Mouse (Mus musculus) fibroblast of lung, adult 2 months (primary cell): ENCODE results near the gene Mfsd12.

Experiments
- DNase-seq: peaks from one replicate; pipeline ENCODE4 v3.0.0-alpha.2; 2011; ENCODE audit warnings: low read depth

Gene Mfsd12

GRCm38 (mm10) chr10:81356991-81357844, at the start of gene Mfsd12:
Gene Mfsd12, plus strand, starts transcription at chr10:81357491.
- peak; percentile 51 for DNase-seq

- DNase-seq: no peak
Observed at GRCm38 (mm10) chr10:81309571-81309970, 47.7 kb upstream of the Mfsd12 start.

DNA sequence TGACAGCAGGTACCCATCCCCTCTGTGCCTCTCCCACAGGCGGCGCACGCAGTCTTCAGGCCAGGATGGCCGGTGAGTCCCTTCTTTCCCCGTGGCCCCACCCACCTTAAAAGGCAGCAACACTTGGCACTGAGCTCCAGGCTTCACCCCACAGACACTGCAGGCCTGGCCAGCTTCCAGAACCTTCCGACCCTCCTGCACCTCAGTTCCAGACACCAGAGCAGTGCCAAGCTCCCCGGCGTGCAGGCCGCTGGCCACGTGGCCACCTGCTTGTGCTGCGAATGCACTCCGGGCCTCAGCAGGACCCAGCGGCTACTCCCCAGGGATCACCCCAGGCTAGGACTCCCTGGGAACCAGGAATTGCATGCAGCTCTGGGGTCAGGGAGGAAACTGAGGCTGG, 43.7 kb upstream of the Mfsd12 start:
- DNase-seq: no peak

DNA sequence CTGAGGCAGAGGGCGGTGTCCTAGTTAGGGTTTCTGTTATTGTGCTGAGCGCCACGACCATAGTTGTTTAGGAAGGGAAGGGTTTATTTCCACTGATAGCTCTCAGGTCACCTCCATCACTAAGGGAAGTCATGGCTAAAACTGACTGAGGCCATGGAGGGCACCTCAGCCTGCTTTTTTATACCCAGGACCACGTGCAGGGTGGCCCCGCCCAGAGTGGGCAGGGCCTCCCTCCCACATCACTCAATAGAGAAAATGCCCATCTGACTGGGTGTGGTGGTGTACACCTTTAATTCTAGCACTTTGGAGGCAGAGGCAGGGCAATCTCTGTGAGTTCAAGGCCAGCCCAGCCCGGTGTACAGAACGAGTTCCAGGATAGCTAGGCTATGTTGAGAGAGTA, 43.1 kb upstream of the Mfsd12 start:
- no peak for DNase-seq

- no peak for DNase-seq
Observed at GRCm38 (mm10) chr10:81315587-81315986, 41.7 kb upstream of the Mfsd12 start.

- no peak for DNase-seq
Observed at GRCm38 (mm10) chr10:81316338-81317060, 40.8 kb upstream of the Mfsd12 start.

GRCm38 (mm10) chr10:81317273-81317672, 40.0 kb upstream of the Mfsd12 start:
- no peak for DNase-seq

- DNase-seq: no peak
Observed at GRCm38 (mm10) chr10:81318589-81319329, 38.5 kb upstream of the Mfsd12 start.

- DNase-seq: no peak
Observed at GRCm38 (mm10) chr10:81319330-81319699, 38.0 kb upstream of the Mfsd12 start.

GRCm38 (mm10) chr10:81319741-81320549, 37.3 kb upstream of the Mfsd12 start:
- DNase-seq: no peak

GRCm38 (mm10) chr10:81320550-81321347, 36.5 kb upstream of the Mfsd12 start, which contains the start of gene Cactin:
Gene Cactin, plus strand, starts transcription at chr10:81321103.
- peak; percentile 100 for DNase-seq

- no peak for DNase-seq
Observed at GRCm38 (mm10) chr10:81321436-81321835, 35.9 kb upstream of the Mfsd12 start.

DNA sequence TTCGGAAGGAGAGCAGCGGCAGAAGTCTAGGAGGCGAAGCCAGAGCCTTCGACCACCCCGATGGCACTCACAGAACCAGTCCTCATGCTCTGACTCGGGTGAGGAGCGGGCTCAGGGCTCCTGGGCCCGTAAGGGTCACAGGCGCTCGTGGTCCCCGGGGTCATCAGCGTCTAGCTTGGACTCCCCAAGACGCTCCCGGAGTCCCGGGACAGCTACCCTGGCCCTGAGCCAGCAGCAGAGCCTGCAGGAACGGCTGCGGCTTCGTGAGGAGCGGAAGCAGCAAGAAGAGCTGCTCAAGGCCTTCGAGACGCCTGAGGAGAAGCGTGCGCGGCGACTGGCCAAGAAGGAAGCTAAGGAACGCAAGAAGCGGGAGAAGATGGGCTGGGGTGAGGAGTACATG, 34.8 kb upstream of the Mfsd12 start:
- no peak for DNase-seq

GRCm38 (mm10) chr10:81323141-81323775, 34.0 kb upstream of the Mfsd12 start:
- no peak for DNase-seq

- no peak for DNase-seq
Observed at GRCm38 (mm10) chr10:81323791-81324530, 33.3 kb upstream of the Mfsd12 start.

GRCm38 (mm10) chr10:81325176-81325575, 32.1 kb upstream of the Mfsd12 start:
- no peak for DNase-seq

DNA sequence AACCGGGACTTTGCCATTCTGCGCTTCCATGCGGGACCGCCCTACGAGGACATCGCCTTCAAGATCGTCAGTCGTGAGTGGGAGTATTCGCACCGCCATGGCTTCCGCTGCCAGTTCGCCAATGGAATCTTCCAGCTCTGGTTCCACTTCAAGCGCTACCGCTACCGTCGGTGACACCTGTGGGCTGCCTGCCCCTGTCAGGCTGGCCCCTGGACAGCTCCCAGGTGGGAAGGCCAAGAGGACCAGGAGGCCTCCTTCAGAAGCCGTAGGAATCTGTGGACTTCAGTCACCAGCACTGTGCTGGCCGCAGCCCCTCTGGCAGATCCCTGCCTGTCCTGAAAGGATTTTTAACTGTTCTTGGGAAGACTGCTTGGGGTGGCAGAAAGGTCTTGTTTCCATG, 31.5 kb upstream of the Mfsd12 start:
- DNase-seq: no peak

GRCm38 (mm10) chr10:81326858-81327257, 30.4 kb upstream of the Mfsd12 start:
- DNase-seq: no peak

DNA sequence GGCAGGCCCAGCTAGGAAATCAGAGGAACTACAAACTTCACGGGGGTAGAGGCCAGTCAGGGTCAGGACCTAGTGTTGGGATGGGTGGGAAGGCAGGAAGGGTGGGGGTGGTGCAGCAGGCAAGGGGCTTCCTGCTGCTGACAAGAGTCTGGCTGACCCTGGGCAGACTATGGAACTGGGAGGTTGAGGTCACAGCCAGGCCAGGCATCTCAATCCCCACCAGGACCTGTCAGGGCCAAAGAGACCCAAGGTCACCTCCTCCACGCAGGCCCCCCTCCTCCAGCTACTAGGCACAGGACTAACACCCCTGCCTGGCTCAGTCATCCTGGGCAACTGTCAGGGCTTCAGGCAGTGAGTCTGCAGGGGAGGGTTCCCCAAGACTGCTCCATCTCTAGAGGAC, 29.3 kb upstream of the Mfsd12 start:
- no peak for DNase-seq

DNA sequence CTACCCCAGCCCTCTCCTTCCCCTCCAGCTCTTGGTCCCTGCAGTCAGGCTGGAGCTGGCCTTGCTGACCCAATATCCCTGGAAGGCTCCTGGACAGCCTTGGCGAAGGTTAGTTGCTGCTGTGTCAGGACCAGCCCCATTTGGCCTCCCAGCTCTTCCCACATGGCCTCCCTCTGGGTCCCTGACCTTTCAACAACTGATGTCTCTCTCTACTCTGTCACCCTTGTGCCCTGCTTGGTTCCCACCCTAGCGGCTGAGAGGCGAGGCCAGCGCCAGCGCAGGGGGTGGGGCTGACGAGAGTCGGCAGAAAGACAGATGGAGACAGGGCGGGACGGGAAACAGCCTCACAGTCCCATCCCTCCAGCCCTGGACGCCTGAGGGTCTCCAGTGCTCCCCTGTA, 28.9 kb upstream of the Mfsd12 start, which contains the start of gene Tbxa2r:
Gene Tbxa2r (plus strand): TSS at position 346 of the 400 bp plus-strand sequence.
- DNase-seq: no peak
